Mouse (Mus musculus) lung, adult 18-20 months (tissue): ENCODE results near the gene Ugt1a10.
A peak's percentile ranks its signal among the peaks of the same experiment; 100 is the strongest.
"Not testable (repeated sequence)": the region's sequence is repeated elsewhere in the genome, so short reads cannot be mapped to it uniquely, and the experiment has no call there.

Experiments
- DNase-seq, 2 experiments: peaks; one replicate each; pipeline ENCODE4 v3.0.0; 2022; ENCODE audit warnings: mixed read lengths in 2 of 2

Ugt1a10 gene

DNA sequence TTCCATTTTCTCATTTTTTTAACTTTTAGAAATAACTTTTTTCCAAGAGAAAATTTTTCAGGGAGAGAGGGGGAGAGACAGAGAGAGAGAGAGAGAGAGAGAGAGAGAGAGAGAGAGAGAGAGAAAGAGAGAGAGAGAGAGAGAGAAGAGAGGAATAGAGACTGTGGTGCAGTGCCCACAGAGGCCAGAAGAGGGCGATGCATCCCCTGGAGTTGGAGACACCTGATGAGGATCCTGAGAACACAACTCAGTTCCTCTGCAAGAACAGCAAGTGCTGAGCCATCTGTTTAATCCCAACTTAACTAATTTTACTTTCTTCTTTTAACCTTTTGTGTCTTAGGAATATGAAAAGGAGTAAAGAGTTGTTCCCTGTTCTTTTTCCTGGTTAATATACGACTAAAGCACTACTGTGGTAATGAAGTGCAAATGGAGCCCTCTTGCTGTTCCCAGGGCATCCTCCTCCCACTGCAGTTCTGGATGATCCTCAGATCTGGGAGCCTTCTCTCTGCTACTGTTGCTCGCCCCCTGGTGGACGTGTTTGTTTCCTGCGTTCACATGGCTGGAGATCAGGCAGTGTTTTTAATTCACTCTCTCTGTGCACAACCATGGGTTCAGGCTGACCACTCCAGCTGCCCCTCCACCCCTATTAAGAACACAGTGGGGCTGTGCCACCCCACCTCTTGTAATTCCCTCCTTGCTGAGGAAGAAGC, 88.9 kb downstream of the Ugt1a10 start:
- DNase-seq = peak; percentile 45 to 56

DNA sequence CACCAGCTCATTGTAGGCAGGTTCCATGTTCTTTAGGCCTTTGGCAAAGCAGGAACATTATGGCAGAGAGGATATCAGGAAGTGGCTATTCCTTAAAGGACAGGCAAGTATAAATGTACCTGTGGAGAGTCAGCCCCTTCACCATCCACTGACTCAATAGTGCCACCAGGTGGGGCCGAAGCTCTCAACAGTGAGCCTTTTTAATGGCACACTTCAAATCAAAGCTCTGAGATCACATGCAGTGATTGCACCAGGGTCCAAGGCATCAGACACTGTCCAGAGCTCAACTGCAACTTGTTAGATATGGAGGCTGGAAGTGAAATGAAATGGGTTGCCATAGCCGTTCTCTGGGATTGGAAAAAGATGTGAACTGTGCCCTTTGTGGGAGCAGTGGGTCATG, 90.1 kb downstream of the Ugt1a10 start:
- peak in 1 of 2 experiments; percentile 56 for DNase-seq

GRCm38 (mm10) chr1:88150133-88150532, 94.9 kb downstream of the Ugt1a10 start:
- DNase-seq = not testable (repeated sequence)

- no peak for DNase-seq
Observed at GRCm38 (mm10) chr1:88158430-88158829, 103.2 kb downstream of the Ugt1a10 start.

- no peak for DNase-seq
Observed at GRCm38 (mm10) chr1:88165711-88166110, 110.5 kb downstream of the Ugt1a10 start, which contains the start of gene Ugt1a5. Gene Ugt1a5 (plus strand): TSS chr1:88166012.

GRCm38 (mm10) chr1:88172190-88172589, 117.0 kb downstream of the Ugt1a10 start:
- not testable (repeated sequence) for DNase-seq

GRCm38 (mm10) chr1:88179657-88180056, 124.5 kb downstream of the Ugt1a10 start:
- DNase-seq = no peak

GRCm38 (mm10) chr1:88186325-88186935, 131.2 kb downstream of the Ugt1a10 start:
- DNase-seq = no peak

- DNase-seq = no peak
Observed at GRCm38 (mm10) chr1:88192136-88192535, 136.9 kb downstream of the Ugt1a10 start.

- no peak for DNase-seq
Observed at GRCm38 (mm10) chr1:88195687-88196086, 140.5 kb downstream of the Ugt1a10 start.

DNA sequence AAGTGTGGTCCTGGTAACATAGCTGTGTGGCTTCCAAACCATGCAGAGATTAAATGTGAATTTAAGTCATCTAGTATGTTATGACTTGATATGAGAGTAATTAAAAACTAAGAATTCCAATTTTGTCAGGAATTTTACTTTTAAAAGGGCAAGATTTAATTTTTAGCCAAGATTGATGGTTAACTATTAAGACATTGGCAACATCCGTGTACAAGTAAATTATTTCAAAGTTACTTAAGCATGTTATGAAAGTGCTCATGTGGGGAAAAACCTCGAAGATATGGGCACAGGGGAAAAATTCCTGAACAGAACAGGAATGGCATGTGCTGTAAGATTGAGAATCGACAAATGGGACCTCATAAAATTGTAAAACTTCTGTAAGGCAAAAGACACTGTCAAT, 142.3 kb downstream of the Ugt1a10 start:
- DNase-seq = no peak

GRCm38 (mm10) chr1:88199996-88200395, 144.8 kb downstream of the Ugt1a10 start:
- DNase-seq = no peak

DNA sequence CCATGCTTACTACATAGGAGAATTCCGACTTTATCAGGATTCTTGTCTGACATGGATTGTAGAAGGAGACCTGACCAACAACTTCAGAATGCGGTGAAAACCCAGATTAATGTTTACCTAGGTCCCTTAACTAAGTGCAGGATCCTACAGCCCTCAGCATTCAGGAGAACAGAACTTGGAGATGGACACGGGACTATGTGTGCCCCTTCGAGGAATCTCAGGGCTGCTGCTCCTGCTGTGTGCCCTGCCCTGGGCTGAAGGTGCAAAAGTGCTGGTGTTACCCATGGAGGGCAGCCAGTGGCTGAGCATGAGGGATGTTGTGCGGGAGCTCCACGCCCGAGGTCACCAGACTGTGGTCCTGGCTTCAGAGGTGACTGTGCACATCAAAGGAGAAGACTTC, 145.3 kb downstream of the Ugt1a10 start, which contains the start of gene Ugt1a2:
TSS of gene Ugt1a2 (plus strand) at position 146 of the 400 bp plus-strand sequence.
- DNase-seq = no peak

GRCm38 (mm10) chr1:88205294-88205922, 150.2 kb downstream of the Ugt1a10 start, which contains the start of gene Dnajb3:
Gene Dnajb3 (minus strand): TSS chr1:88205782.
- DNase-seq = peak; percentile 74 to 79

DNA sequence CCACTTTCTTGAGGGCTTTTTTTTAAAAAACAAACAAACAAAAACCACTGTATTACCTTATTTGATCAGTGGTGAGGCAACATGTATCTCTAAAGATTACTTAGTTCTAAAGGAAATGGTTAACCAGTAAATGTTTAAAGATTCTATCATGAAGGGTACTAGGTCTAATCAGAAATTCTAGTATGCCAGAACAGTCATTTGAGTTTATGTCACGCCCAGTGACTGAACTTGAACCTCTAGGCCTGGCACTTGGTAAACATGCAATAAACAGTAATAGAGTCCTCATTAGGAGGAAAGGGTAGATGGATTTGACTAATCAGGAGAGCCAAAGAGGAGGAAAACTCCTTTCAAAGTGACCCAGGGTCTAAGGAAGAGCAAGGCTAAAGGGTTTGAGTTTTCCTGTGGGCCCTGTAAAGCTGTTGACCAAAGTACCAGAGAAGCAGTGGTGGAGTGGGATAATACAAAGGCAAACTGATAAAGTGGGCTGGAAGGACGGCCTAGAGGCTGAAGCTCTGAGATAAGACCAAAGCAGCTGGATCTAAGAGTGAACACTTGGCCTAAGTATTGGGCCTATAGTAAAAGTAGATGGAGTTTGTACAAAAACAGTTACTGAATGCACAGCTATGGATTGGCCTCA, 151.8 kb downstream of the Ugt1a10 start:
- DNase-seq = no peak

GRCm38 (mm10) chr1:88211812-88212211, 156.6 kb downstream of the Ugt1a10 start, which contains the start of gene Ugt1a1:
Gene Ugt1a1 (plus strand): TSS chr1:88211959.
- DNase-seq = peak in 1 of 2 experiments; percentile 6

DNA sequence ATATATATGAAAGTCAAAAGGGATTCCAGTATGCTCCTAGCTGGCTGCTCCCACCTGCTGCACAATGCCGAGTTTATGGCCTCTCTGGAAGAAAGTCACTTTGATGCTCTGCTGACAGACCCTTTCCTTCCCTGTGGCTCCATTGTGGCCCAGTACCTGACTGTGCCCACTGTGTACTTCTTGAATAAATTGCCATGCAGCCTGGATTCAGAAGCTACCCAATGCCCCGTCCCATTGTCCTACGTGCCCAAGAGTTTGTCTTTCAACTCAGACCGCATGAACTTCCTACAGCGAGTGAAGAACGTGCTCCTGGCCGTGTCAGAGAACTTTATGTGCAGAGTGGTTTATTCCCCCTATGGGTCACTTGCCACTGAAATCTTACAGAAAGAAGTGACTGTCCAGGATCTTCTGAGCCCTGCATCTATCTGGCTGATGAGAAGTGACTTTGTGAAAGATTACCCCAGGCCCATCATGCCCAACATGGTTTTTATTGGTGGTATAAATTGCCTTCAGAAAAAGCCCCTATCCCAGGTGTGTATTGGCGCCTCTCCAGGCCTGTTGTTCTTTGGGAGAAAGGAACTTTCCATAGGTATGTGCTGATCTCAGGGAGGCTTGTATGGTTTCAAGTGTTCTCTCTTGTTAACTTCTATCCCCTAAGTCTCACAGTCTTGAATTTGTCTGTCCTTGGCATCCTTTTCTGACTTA, 157.3 kb downstream of the Ugt1a10 start:
- no peak for DNase-seq

GRCm38 (mm10) chr1:88213061-88213460, 157.9 kb downstream of the Ugt1a10 start:
- DNase-seq = no peak

- peak in 1 of 2 experiments; percentile 10 for DNase-seq
Observed at GRCm38 (mm10) chr1:88213766-88214461, 158.7 kb downstream of the Ugt1a10 start.

- DNase-seq = no peak
Observed at GRCm38 (mm10) chr1:88214462-88214952, 159.3 kb downstream of the Ugt1a10 start.
